Mouse (Mus musculus): ENCODE data around the gene Mrps7. TPM values are rescaled to one million over a fixed set of nuclear protein-coding genes. Genes with fewer than 3 reads are reported as not detected.
A peak's percentile ranks its signal among the peaks of the same experiment; 100 is the strongest.

The Mrps7 gene
- polyA plus RNA-seq, 1 experiment from 2014 or later, result 87.1 TPM

DNA sequence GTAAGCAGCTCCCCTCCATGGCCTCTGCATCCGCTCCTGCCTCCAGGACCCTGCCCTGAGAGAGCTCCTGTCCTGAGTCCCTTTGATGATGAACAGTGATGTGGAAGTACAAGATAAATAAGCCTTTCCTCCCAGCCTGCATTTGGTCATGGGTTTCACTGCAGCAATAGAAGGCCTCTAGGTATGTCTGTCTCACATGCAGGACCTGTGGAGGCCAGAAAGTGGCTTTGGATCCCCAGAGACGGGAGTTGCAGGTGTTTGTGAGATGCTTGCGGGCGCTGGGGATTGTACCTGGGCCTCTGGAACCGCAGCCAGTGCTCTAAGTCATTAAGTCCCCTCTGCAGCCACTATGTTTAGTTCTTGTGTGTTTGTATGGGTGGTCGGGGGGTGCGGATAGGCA is 16.2 kb downstream of the Mrps7 start:
- Histone ChIP-seq H3K36me3 (ENCODE audit: poor library complexity, severe bottlenecking) (peaks cover 65% of the 10 kb centered on the region), H3K4me3 (no peak overlapping the region), H3K9ac (no peak overlapping the region), H3K4me2 (no peak overlapping the region), H3K9me3 (replicated peaks) (no peaks in the 10 kb centered on the region), H3K27me3 (no peaks in the 10 kb centered on the region), H3K27ac (no peak overlapping the region), H3K4me1 (no peaks in the 10 kb centered on the region)
- WGBS, result 93% methylated on average over 7 of the region's 7 CpGs
- ATAC-seq, result no peak

DNA sequence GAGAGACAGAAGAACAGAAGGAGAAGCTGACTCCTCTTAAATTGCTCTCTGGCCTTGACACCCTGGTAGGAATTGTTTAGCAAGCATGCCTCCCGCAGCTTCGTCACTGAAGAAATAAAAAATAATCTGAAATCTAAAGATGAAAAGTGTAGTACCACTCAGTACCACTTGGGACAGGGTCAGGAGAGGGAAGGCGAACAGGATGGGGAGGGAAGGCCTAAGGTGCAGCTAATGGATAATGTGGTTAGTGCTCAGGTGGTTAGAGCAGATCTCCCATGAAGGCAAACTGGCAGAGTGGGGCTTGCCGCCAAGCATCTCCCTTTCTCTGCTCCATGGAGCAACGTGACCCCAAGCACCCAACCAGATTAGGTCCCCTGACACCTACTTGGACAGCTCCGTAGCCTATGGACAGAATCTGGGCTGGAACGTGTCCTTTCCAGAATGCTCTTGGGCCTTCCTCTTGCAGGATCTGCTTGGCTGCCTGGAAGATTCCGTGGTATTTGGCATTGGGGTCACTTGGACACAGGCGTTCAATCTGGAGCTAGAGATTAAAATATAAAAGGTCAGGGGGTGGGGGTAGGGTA is 19.9 kb downstream of the Mrps7 start:
- no peak overlapping the region for H3K4me3 ChIP-seq
- peaks cover 42% of the 10 kb centered on the region for H3K36me3 ChIP-seq (ENCODE audit: poor library complexity, severe bottlenecking)
- ATAC-seq, result no peak
- no peaks in the 10 kb centered on the region for H3K27me3 ChIP-seq
- WGBS, result 79% methylated on average over 9 of the region's 9 CpGs
- H3K4me2 ChIP-seq, result no peak overlapping the region
- H3K9ac ChIP-seq, result no peak overlapping the region
- no peaks in the 10 kb centered on the region for H3K9me3 ChIP-seq (replicated peaks)
- no peak overlapping the region for H3K27ac ChIP-seq
- H3K4me1 ChIP-seq, result peaks cover 12% of the 10 kb centered on the region

DNA sequence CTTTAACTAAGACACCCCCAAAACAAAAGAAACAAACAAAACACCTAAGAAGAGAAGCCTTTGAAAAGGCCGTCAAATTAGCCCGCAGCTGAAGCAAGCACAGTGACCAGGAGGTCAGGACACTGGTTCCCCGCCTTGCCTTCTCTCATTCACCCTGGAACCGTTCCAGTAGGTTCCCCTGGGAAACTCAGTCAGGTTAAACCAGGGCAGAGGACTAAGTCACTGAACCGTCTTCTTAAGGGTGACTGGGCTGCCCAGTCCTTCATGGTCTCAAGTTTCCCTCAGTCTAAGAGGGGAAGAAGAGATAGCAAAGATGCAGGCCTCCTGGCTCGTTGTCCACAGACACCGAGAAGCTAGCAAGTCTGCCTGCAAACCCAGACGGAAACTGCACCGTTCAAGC is 22.2 kb downstream of the Mrps7 start:
- ATAC-seq, result no peak
- Histone ChIP-seq H3K4me3 (no peak overlapping the region), H3K36me3 (ENCODE audit: poor library complexity, severe bottlenecking) (peaks cover 20% of the 10 kb centered on the region), H3K4me2 (no peak overlapping the region), H3K4me1 (peaks cover 13% of the 10 kb centered on the region), H3K9ac (peak overlapping the region; percentile 6; the same call in 1 of the 2 replicates), H3K27ac (no peak overlapping the region), H3K9me3 (replicated peaks) (no peaks in the 10 kb centered on the region), H3K27me3 (no peaks in the 10 kb centered on the region)
- 85% methylated on average over 9 of the region's 9 CpGs for whole genome bisulfite sequencing

DNA sequence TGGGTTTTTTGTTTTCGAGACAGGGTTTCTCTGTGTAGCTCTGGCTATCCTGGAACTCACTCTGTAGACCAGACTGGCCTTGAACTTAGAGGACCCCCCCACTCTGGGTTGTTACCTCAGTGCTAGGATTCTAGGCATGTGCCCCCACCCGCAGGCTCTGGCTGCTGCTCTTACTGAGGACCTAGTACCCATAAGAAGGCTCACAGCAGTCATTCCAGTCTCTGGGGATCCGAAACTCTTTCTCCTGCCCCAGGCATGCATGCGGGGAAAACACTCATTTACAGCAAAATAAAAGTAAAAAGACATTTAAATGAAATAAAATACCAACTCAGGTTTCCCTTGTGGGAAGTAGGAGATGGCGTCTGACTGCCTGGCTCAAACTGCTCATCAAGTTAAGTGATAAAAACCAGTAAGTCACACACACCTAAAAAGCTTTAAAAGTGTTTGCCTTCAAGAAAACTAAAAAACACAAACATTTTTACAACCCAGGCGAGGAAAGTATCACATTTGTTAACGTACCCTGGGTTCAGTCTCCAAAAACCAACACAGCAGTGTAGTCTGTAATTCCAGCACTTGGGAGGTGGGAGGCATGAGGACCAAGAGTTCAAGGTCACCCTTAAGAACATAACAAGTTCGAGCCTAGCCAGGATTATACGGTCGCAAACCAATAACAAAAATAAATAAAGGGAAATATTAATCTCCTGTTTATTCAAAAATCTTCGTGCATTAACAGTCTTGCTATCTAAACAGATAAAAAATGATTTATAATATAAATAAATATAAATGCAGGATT is 23.3 kb downstream of the Mrps7 start:
- no peak for ATAC-seq
- Histone ChIP-seq H3K9me3 (replicated peaks) (no peaks in the 10 kb centered on the region), H3K4me1 (peaks cover 13% of the 10 kb centered on the region), H3K27ac (no peak overlapping the region), H3K4me2 (peak overlapping the region; percentile 95), H3K36me3 (ENCODE audit: poor library complexity, severe bottlenecking) (peaks cover 11% of the 10 kb centered on the region), H3K9ac (peak overlapping the region; percentile 76), H3K4me3 (peak overlapping the region; percentile 69), H3K27me3 (no peaks in the 10 kb centered on the region)
- WGBS, result 56% methylated on average over 11 of the region's 11 CpGs

DNA sequence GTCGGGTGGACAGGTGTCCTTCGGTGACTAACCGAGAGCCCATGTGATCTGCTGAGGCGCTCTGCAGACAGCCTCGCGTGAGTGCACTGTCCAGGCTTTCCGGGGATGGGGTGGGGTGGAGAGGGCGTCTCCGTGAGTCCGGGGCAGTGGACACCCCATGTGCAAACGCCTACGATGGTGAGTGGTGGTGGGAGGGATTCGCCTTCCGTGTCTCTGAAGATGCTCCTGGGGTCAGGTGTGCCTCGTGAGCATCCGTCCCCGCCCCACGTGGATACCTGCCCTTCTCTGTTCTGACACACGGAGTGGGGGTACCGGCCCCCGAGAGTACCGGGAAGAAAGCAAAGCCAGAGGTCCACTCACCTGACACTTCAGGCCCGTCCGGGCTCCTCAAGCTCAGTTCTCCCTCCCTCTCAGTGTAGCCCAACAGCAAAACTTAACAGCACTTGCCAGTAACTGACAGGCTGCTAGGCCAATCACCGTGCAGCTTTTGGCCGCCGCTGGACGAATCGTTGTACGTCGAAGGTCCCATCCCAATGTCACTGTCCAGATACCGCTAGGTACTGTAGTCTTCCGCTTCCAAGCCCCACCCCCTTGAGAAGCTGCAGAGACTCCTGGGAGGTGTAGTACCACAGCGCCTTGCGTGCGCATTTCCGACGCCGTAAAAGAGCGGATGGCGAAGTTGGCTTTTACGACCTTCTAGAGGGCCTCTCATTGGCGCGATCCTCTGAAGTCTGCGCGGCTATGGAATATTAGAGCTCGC is 24.2 kb downstream of the Mrps7 start, which contains the start of gene Slc25a19:
TSS of gene Slc25a19 (minus strand) at position 591 of the 760 bp plus-strand sequence.
- Histone ChIP-seq H3K27me3 (no peaks in the 10 kb centered on the region), H3K4me1 (peaks cover 13% of the 10 kb centered on the region), H3K9me3 (replicated peaks) (no peaks in the 10 kb centered on the region), H3K4me2 (peak within 1 kb of the TSS; percentile 95), H3K9ac (peak within 1 kb of the TSS; percentile 76), H3K4me3 (peak within 1 kb of the TSS; percentile 69), H3K36me3 (ENCODE audit: poor library complexity, severe bottlenecking) (peaks cover 3% of the 10 kb centered on the region), H3K27ac (no peak within 1 kb of the TSS)
- peak; percentile 100 for ATAC-seq
- under 1% methylated on average over 47 of the region's 47 CpGs for WGBS

- Histone ChIP-seq H3K27me3 (no peaks in the 10 kb centered on the region), H3K36me3 (ENCODE audit: poor library complexity, severe bottlenecking) (no peaks in the 10 kb centered on the region), H3K9me3 (replicated peaks) (no peaks in the 10 kb centered on the region), H3K4me2 (peak overlapping the region; percentile 95), H3K27ac (no peak overlapping the region), H3K9ac (peak overlapping the region; percentile 45; the same call in 1 of the 2 replicates), H3K4me1 (peaks cover 13% of the 10 kb centered on the region), H3K4me3 (peak overlapping the region; percentile 69)
- no peak; the same call in 1 of the 2 replicates for ATAC-seq
- WGBS, result 57% methylated on average over 13 of the region's 13 CpGs
Measured at GRCm38 (mm10) chr11:115628465-115629101, 24.9 kb downstream of the Mrps7 start.

DNA sequence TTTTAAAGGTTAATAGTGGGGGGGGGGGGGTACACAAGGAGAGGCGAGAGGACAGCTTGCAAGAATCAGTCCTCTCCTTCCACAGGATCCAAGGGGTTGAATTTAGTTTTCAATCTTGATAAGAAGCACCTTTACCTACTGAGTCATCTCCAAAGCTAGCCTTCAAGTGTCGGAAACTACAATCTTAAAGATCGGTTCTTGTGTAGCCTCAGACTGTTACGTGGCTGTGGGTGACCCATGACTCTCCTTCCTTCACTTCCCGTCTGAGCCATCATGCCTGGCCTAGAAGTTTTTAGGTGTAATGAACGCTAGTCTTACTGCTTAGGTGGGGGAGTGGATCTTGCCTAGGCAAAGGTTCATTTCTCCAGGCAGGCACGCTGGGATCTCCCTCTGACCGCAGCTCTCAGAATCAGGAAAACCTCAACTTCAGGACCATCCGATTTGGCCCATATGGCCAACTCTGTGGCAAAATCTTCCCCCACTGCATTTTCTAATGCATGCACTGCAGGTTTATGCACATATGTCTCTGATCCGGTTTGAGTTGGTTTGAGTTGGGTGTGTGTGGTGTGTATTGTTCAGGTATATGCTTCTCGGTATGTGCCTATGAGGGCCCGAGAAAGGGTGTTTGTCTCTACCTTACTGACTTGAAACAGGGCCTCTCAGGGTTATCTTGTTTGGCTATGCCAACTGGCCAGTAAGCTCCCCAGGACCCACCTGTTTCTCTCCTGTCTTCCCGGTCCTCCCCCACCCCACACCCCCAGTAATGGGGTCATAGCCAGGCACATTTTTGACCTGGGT is 26.2 kb downstream of the Mrps7 start:
- Histone ChIP-seq H3K36me3 (ENCODE audit: poor library complexity, severe bottlenecking) (no peaks in the 10 kb centered on the region), H3K9ac (no peak overlapping the region), H3K4me3 (no peak overlapping the region), H3K4me1 (peaks cover 13% of the 10 kb centered on the region), H3K4me2 (no peak overlapping the region), H3K27me3 (no peaks in the 10 kb centered on the region), H3K27ac (no peak overlapping the region), H3K9me3 (replicated peaks) (no peaks in the 10 kb centered on the region)
- no peak for ATAC-seq
- WGBS, result 86% methylated on average over 13 of the region's 13 CpGs

DNA sequence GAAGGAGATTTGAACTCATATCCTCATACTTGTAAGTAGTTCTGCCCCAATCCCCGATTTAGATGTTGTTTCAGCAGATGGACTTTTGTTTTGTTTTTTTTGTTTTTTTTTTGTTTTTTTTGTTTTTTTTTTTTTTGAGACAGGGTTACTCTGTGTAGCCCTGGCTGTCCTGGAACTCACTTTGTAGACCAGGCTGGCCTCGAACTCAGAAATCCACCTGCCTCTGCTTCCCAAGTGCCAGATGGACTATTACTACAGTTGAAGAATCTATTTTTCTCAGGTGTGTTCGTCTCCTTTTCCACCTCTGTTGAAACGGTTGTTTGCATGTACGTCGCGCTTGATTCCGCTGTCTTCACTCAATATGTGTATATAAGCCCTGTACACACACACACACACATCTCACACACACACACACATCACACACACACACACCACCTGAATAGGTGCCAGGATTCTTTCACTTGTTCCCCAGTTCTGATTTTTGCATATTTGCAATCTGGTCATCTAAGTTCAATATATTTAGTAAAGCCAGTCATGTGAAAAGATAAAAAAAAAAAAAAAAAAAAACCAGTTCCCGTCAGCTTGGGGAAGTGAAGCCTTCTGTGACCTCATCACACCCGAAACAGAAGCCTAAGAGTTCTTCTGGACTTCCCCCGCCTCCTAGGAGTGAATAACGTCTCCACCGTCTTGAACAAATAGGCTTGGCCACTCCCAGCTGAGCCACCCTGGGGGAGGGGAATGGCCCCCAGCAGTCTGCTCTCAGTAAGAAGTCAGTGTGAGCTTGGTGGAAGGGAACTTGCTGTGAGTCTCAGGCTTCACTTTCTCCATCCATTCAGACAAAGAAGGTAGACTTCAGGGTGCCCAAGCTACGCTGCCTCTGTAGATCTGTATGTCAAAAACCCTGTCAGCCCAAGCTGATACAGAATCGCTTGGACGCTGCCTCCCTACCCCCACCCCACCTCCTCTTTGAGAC is 27.1 kb downstream of the Mrps7 start:
- no peak for ATAC-seq
- H3K36me3 ChIP-seq (ENCODE audit: poor library complexity, severe bottlenecking), result no peaks in the 10 kb centered on the region
- no peak overlapping the region for H3K27ac ChIP-seq
- no peak overlapping the region for H3K4me2 ChIP-seq
- H3K4me1 ChIP-seq, result peaks cover 13% of the 10 kb centered on the region
- H3K9ac ChIP-seq, result no peak overlapping the region
- no peak overlapping the region for H3K4me3 ChIP-seq
- whole genome bisulfite sequencing, result 48% methylated on average over 16 of the region's 16 CpGs
- H3K27me3 ChIP-seq, result no peaks in the 10 kb centered on the region
- H3K9me3 ChIP-seq (replicated peaks), result no peaks in the 10 kb centered on the region

GRCm38 (mm10) chr11:115631505-115631890 is 27.8 kb downstream of the Mrps7 start:
- WGBS, result 21% methylated on average over 3 of the region's 3 CpGs
- H3K4me2 ChIP-seq, result no peak overlapping the region
- no peaks in the 10 kb centered on the region for H3K36me3 ChIP-seq (ENCODE audit: poor library complexity, severe bottlenecking)
- H3K27ac ChIP-seq, result no peak overlapping the region
- no peak overlapping the region for H3K4me3 ChIP-seq
- H3K27me3 ChIP-seq, result no peaks in the 10 kb centered on the region
- H3K9me3 ChIP-seq (replicated peaks), result no peaks in the 10 kb centered on the region
- H3K4me1 ChIP-seq, result peaks cover 13% of the 10 kb centered on the region
- no peak for ATAC-seq
- no peak overlapping the region for H3K9ac ChIP-seq

DNA sequence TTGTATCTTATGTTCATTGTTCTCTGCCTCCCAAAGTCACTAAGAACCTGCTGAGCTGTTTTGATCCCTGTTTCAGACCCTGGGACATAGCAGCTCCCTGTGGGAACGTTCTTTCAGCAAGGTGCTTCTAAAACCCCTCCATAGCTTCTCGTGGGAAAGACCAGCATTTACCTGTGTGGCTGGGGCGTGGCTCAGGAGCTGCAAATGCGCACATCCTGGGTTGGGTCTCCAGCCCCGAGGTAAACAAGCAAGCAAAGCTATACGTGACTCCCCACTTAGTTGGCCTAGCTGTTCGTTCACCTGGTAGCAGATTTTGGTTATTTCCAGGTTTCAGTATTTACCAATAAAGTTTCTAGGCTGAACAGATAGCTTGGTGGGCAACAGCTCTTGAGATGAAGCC is 28.5 kb downstream of the Mrps7 start:
- no peak overlapping the region for H3K9ac ChIP-seq
- no peaks in the 10 kb centered on the region for H3K9me3 ChIP-seq (replicated peaks)
- H3K4me2 ChIP-seq, result no peak overlapping the region
- H3K27me3 ChIP-seq, result no peaks in the 10 kb centered on the region
- H3K36me3 ChIP-seq (ENCODE audit: poor library complexity, severe bottlenecking), result no peaks in the 10 kb centered on the region
- no peak overlapping the region for H3K27ac ChIP-seq
- 77% methylated on average over 7 of the region's 7 CpGs for WGBS
- no peak overlapping the region for H3K4me3 ChIP-seq
- no peak for ATAC-seq
- peaks cover 8% of the 10 kb centered on the region for H3K4me1 ChIP-seq

All from forebrain, embryonic 13.5 days (tissue).